Mouse (Mus musculus): ENCODE measurements around the gene Olfr825. TPM values are rescaled to one million over a fixed set of nuclear protein-coding genes. Genes with fewer than 3 reads are reported as not detected.

Gene Olfr825
- polyA plus RNA-seq, 1 experiment from 2014 or later, result not detected

Other genes starting within 250 kb of the Olfr825 start
- not detected in 2 replicates for gene Olfr818, start 217.7 kb downstream of the Olfr825 start, polyA plus RNA-seq (2015; fragmentation: Nextera tagmentation; extraction: Ambion mirVana)
- gene Olfr819, start 199.5 kb downstream of the Olfr825 start, polyA plus RNA-seq (2015; fragmentation: Nextera tagmentation; extraction: Ambion mirVana), result not detected in 2 replicates
- gene Olfr247, start 190.6 kb downstream of the Olfr825 start, polyA plus RNA-seq (2015; fragmentation: Nextera tagmentation; extraction: Ambion mirVana), result not detected in 2 replicates
- not detected in 2 replicates for gene Gm10310, start 181.7 kb downstream of the Olfr825 start, polyA plus RNA-seq (2015; fragmentation: Nextera tagmentation; extraction: Ambion mirVana)
- gene Olfr820, start 154.1 kb downstream of the Olfr825 start, polyA plus RNA-seq (2015; fragmentation: Nextera tagmentation; extraction: Ambion mirVana), result not detected in 2 replicates
- gene Olfr821, start 136.4 kb downstream of the Olfr825 start, polyA plus RNA-seq (2015; fragmentation: Nextera tagmentation; extraction: Ambion mirVana), result not detected in 2 replicates
- not detected in 2 replicates for gene Olfr822, start 95.6 kb downstream of the Olfr825 start, polyA plus RNA-seq (2015; fragmentation: Nextera tagmentation; extraction: Ambion mirVana)
- gene Olfr823, start 51.4 kb downstream of the Olfr825 start, polyA plus RNA-seq (2015; fragmentation: Nextera tagmentation; extraction: Ambion mirVana), result not detected in 2 replicates
- not detected in 2 replicates for gene Olfr824, start 36.8 kb downstream of the Olfr825 start, polyA plus RNA-seq (2015; fragmentation: Nextera tagmentation; extraction: Ambion mirVana)
- gene Olfr826, start 17.4 kb upstream of the Olfr825 start, polyA plus RNA-seq (2015; fragmentation: Nextera tagmentation; extraction: Ambion mirVana), result not detected in 2 replicates
- gene Olfr827, start 47.6 kb upstream of the Olfr825 start, polyA plus RNA-seq (2015; fragmentation: Nextera tagmentation; extraction: Ambion mirVana), result not detected in 2 replicates
- gene Neurod4, start 113.5 kb upstream of the Olfr825 start, polyA plus RNA-seq (2015; fragmentation: Nextera tagmentation; extraction: Ambion mirVana), result not detected in 2 replicates
- gene Tespa1, start 156.1 kb upstream of the Olfr825 start, polyA plus RNA-seq (2015; fragmentation: Nextera tagmentation; extraction: Ambion mirVana), result 0.28 and 0.34 TPM in 2 replicates
- gene Vmn2r84, start 227.6 kb upstream of the Olfr825 start, polyA plus RNA-seq (2015; fragmentation: Nextera tagmentation; extraction: Ambion mirVana), result not detected in 2 replicates

Measured in heart, embryonic 13.5 days (tissue).